Mouse (Mus musculus): ENCODE results near the gene Acsl3.

The Acsl3 gene

GRCm38 (mm10) chr1:78657671-78658440, at the start of gene Acsl3, which contains the start of gene Utp14b:
Gene Acsl3 (plus strand): TSS chr1:78657825.
Gene Utp14b (plus strand): TSS chr1:78658038.
- peak; percentile 91 for DNase-seq (ENCODE audit: low read depth, low spot score)

- no peak for DNase-seq (ENCODE audit: low read depth, low spot score)
These were observed 48.3 kb upstream of the Acsl3 start for GRCm38 (mm10) chr1:78609134-78609907.

DNA sequence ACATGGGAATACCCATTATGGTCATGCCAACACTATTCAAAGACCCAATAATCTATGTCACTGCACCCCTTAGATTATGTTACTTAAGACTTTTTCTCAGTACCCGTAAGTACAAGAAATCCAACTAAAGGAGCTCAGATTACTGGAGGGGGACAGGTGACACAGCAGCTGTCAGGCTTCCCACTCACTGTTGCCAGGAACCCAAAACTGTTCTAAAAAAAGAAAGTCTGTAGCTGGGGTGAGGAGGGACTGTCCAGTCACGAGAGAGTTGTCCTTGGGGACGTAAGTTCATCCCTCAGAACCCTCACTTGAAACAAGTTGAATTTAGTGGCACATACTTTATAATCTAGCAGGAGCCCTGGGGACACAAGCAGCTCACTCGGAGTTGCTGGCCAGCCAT, 46.6 kb upstream of the Acsl3 start:
- DNase-seq (ENCODE audit: low read depth, low spot score) = no peak

- DNase-seq (ENCODE audit: low read depth, low spot score) = no peak
These were observed 44.7 kb upstream of the Acsl3 start for GRCm38 (mm10) chr1:78612959-78613358.

- no peak for DNase-seq (ENCODE audit: low read depth, low spot score)
These were observed 33.3 kb upstream of the Acsl3 start for GRCm38 (mm10) chr1:78624352-78624751.

GRCm38 (mm10) chr1:78634486-78634885, 23.1 kb upstream of the Acsl3 start:
- no peak for DNase-seq (ENCODE audit: low read depth, low spot score)

- DNase-seq (ENCODE audit: low read depth, low spot score) = no peak
These were observed 16.8 kb upstream of the Acsl3 start for GRCm38 (mm10) chr1:78640871-78641270.

- no peak for DNase-seq (ENCODE audit: low read depth, low spot score)
These were observed 15.8 kb upstream of the Acsl3 start for GRCm38 (mm10) chr1:78641791-78642190.

- DNase-seq (ENCODE audit: low read depth, low spot score) = peak; percentile 63
These were observed 15.4 kb upstream of the Acsl3 start for GRCm38 (mm10) chr1:78642197-78642596.

DNA sequence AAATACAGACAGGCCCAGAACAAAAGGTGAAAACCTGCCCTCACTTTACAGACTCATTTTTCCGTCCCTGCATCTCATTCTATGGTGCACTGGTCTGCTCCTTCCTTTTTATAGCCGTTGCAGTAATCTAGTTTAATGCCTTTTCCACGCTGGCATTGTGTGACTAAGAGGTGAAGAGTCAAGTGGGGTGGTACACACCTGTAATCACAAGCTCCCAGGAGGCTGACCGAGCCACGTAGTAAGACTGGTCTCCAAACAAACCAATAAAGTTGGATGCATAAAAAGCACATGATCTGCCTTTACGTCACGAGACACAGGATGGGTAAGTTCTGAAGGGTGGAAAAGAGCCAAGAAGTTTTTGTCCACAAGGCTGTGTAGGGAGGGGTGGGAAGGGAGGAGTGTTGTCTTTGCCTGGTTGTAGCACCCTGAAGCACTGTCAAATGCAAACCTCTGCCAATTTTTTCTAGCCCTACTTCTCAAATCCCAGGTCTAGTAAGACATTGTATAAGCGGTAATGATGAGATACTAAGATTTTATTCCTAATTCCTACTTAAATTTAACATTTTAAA, 10.2 kb upstream of the Acsl3 start:
- DNase-seq (ENCODE audit: low read depth, low spot score) = no peak

GRCm38 (mm10) chr1:78649269-78650061, 8.2 kb upstream of the Acsl3 start:
- DNase-seq (ENCODE audit: low read depth, low spot score) = peak; percentile 79

- peak; percentile 42 for DNase-seq (ENCODE audit: low read depth, low spot score)
These were observed 1.2 kb upstream of the Acsl3 start for GRCm38 (mm10) chr1:78656472-78656871.

DNA sequence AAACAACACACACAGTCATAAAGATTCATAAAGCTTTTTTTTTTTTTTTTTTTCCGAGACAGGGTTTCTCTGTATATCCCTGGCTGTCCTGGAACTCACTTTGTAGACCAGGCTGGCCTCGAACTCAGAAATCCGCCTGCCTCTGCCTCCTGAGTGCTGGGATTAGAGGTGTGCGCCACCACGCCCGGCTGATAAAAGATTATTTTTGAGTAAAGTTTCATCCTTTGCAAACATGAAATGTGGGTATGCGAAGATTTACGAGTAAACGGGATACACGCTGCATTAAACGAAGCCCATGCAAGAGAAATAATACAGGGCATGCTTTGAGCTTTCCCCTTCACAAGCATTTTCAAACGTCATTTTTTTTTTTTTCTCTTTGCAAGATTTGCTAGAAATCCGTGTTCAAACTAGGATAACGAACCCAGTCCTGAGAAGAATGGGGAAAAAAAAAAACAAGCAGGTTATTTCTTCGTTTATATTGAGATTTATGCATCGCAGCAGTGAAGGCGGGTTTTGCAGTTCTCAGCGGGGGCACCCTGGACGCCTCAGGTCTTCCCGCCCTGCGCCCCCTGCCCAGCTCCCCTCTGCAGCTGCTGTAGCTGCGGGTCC, 500 bp upstream of the Acsl3 start:
- no peak for DNase-seq (ENCODE audit: low read depth, low spot score)

DNA sequence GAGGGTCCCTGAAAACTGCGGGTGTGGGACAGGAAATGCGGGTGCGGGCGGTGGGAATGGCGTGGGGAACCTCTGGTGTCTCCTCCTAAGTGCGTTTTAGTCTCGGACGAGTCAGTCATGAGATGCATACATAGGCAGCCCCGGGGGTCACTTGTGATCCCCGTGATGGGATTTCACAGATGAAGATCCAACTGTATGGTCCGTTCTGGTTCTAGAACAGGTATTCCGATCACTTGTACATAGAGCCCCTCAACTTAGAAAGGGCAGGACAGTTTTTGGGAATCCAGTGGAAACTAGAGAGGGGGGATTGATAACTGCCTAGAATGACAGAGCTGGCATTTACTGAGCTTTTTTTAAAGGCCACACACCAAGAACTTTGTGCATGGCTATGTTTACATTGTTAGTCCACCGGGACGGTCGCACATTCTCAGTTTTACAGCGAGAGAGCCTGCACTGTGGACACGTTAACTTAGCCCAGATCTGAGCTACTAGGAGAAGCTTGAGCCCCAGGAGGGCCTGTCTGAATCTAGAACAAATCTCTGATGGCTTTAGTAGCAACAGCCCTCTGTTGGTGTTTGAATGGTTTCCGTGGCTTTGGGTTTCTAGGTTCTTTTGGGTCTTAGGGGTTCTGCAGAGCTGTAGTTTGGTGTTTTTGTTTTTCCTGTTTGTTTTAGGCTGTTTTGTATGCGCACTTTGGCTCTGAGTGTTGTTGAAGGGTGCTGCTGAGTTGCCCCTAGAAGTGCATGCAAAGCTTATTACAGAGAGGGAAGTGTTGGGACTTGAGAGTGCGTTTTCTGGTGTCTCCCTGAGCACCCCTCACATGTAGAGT, 1.0 kb downstream of the Acsl3 start:
- peak; percentile 43 for DNase-seq (ENCODE audit: low read depth, low spot score)

DNA sequence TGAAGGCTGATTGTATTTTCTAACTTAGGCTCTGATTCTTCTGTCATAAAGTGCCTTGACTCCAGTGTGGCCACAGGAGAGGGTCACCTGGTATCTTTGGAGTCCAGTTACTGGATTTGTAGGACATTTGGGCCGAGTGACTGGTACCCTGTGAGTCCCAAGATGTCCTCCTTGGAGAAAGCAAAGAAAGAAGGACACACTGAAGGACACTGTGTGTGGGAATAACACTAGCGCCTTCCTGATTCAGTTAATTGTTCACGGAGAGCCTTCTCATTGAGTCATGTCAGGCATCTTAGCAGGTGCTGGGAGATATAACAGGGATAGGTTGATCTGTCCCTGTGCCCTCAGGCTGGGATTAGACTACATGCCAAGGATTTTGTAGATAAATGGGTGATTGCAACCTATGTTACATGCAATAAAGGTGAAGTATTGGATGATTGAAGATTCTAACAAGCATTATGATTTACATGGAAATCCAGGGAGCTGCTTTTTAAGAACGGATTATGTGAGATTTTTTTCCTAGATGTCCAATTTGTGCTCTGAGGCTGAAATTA, 1.7 kb downstream of the Acsl3 start:
- peak; percentile 9 for DNase-seq (ENCODE audit: low read depth, low spot score)

DNA sequence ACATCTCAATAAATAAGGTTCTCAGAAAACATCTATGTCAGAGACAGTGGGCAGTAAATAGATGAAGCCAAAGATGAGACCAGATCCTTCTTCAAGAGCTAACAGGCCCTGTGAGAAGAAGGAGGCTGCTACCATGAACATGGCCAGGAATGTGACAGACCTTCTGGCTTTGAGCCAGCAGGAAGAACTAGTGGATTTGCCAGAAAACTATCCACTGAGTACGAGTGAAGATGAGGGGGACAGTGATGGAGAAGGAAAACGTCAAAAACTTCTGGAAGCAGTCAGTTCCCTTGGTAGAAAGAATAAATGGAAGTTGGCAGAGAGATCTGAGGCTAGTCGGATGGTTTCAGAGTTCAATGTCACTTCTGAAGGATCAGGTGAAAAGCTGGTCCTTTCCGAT, 6.7 kb downstream of the Acsl3 start:
- no peak for DNase-seq (ENCODE audit: low read depth, low spot score)

- DNase-seq (ENCODE audit: low read depth, low spot score) = no peak
These were observed 8.4 kb downstream of the Acsl3 start for GRCm38 (mm10) chr1:78665954-78666499.

GRCm38 (mm10) chr1:78666585-78666984, 9.0 kb downstream of the Acsl3 start:
- peak; percentile 14 for DNase-seq (ENCODE audit: low read depth, low spot score)

DNA sequence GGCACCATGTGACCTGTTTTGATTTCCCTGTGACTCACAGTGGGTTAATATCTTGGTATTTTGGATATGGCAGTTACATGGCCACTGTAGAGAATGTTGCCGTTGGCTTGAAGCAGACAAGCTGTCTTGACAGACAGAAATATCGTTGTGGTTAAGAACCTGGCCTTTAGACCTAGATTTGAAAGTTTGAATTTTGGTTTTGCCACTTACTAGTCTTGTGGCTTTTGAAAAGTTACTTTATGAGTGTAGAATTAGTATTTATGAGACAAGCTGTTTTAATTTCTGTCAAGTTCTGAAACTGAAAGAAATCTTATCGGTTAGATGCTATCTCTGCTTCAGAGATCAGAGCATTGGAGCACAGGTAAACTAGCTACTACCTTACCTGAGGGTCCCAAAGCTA, 24.7 kb downstream of the Acsl3 start:
- no peak for DNase-seq (ENCODE audit: low read depth, low spot score)

DNA sequence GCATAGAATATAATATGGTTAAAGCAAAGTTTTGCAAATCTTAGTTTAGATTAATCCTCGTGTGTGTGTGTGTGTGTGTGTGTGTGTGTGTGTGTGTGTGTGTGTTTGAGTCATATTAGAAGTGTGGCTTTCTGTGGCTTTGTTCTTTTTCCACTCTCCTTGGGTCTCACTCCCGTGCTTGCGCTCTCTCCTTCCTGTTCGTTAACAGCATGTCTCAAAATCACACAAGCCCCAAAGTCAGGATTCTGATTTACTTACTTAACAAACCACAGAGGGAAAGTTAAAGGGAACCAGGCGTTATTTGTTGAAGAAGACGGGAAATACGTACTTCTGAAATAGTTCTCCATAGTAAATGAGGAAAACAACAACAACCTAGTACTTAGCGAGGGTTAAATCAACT, 26.5 kb downstream of the Acsl3 start:
- no peak for DNase-seq (ENCODE audit: low read depth, low spot score)

All from 3T3-L1 (cell line).